Comparison of ENCODE assay signal across 27 mouse cellular contexts in genomic region chr10:6968334-6968733, GRCm38 (mm10).
"Had no signal": no experiment of that assay in that cellular context is flagged by ENCODE, and none has a peak within 500 bp of the region (broad histone marks: within the 10 kb centered on the region; RNA-seq: fewer than 3 reads in every experiment).

No protein-coding gene starts in this region.

- H3K4me1 ChIP-seq: heart, embryonic 13.5 days; heart, embryonic 15.5 days; hindbrain, embryonic 10.5 days; intestine, embryonic 15.5 days; kidney, embryonic 15.5 days; limb, embryonic 13.5 days; limb, embryonic 15.5 days had no signal

- H3K4me2 ChIP-seq: heart, embryonic 11.5 days; heart, embryonic 13.5 days; heart, embryonic 15.5 days; hindbrain, embryonic 14.5 days; intestine, embryonic 15.5 days; kidney, embryonic 15.5 days; limb, embryonic 13.5 days; limb, embryonic 15.5 days; liver, embryonic 11.5 days had no signal

- H3K9ac ChIP-seq: forebrain, postnatal 0 days; heart, embryonic 13.5 days; heart, embryonic 15.5 days; hindbrain, embryonic 14.5 days; intestine, embryonic 15.5 days; kidney, embryonic 15.5 days; limb, embryonic 13.5 days; limb, embryonic 15.5 days had no signal

- H3K27ac ChIP-seq: heart, adult 2 months; heart, embryonic 13.5 days; heart, embryonic 15.5 days; hindbrain, embryonic 10.5 days; hindbrain, embryonic 14.5 days; intestine, embryonic 15.5 days; kidney, embryonic 15.5 days; kidney, postnatal 0 days; limb, embryonic 13.5 days; limb, embryonic 15.5 days had no signal

- H3K36me3 ChIP-seq: heart, embryonic 13.5 days; heart, embryonic 15.5 days; hindbrain, embryonic 10.5 days; intestine, embryonic 15.5 days; kidney, embryonic 15.5 days; limb, embryonic 13.5 days; limb, embryonic 15.5 days had no signal

- DNase-seq: forebrain, postnatal 0 days; gastrocnemius, postnatal 14 days; gastrocnemius, postnatal 36 days; heart, adult 11 months; heart, adult 2 months; heart, postnatal 14 days; heart, postnatal 36 days; kidney, adult 2 months; kidney, adult 9 months; kidney, postnatal 14 days; kidney, postnatal 36 days; layer of hippocampus, adult 9-11 months; layer of hippocampus, postnatal 36 days; left cerebral cortex, postnatal 4 days had no signal

- H3K27me3 ChIP-seq: heart, embryonic 13.5 days; heart, embryonic 15.5 days; intestine, embryonic 15.5 days; kidney, embryonic 15.5 days; limb, embryonic 13.5 days; limb, embryonic 15.5 days had no signal

- H3K9me3 ChIP-seq: heart, embryonic 13.5 days; heart, embryonic 15.5 days; hindbrain, embryonic 10.5 days; intestine, embryonic 15.5 days; kidney, embryonic 15.5 days; limb, embryonic 13.5 days; limb, embryonic 15.5 days had no signal

- H3K4me3 ChIP-seq: heart, adult 2 months; heart, embryonic 13.5 days; heart, embryonic 15.5 days; hindbrain, embryonic 10.5 days; intestine, embryonic 15.5 days; kidney, embryonic 15.5 days; limb, embryonic 13.5 days; limb, embryonic 15.5 days had no signal

- ATAC-seq: forebrain, postnatal 0 days; inflammation-experienced regulatory T-cells, adult 6 months; intestine, embryonic 15.5 days; intestine, postnatal 0 days had no signal
